Mouse (Mus musculus) c-Kit-positive CD71-positive TER-119-positive erythroid progenitor cells, embryonic 14.5 days (primary cell): ENCODE measurements around the gene Edn3.

Source experiments
- DNase-seq: peaks from one replicate; pipeline ENCODE4 v3.0.0-alpha.2; 2013; ENCODE audit warnings: low spot score

Gene Edn3

GRCm38 (mm10) chr2:174796998-174797397 is 36.6 kb downstream of the Edn3 start:
- DNase-seq: no peak

- DNase-seq: no peak
These were observed 37.2 kb downstream of the Edn3 start for GRCm38 (mm10) chr2:174797495-174798068.

DNA sequence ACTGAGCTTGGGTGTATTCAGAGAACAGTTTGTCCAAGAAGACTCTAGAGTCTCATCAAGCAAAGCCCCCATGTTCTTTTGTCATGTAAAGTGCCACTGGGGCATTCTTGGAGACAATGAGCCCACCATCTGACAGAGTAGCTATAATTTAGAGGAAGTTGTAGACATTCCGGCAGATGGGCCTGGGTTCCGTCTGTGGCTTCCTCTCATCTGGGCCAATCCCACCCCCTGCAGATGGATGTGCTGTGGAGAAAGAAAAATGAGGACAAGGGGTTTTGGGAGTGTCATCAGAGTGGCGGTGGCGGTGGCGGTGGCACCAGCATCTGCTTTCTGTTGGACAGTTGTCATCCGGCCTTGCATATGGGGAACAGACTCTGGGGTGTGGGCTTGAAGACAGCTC is 42.0 kb downstream of the Edn3 start:
- no peak for DNase-seq

DNA sequence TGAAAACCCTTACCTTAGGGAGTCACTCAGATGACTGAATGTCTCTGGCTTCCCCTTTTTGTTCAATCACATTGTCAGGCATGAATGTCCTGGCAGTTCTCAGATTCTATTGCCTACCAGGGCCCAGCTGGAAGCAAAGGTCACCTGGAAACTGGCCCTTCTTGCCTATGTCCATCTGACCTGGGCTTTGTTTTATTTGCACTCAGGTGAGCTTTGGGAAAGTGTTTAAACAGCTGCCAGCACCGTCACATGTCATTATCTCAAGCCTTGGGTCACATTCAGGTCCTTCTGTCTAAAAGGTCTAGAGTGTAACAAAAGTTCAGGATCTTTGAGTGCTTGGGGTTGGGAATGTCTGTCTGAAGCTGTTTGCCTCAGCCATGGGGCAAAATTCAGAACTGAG is 43.2 kb downstream of the Edn3 start:
- DNase-seq: no peak

- DNase-seq: no peak
These were observed 47.5 kb downstream of the Edn3 start for GRCm38 (mm10) chr2:174807900-174808299.

GRCm38 (mm10) chr2:174809296-174809695 is 48.9 kb downstream of the Edn3 start:
- no peak for DNase-seq

DNA sequence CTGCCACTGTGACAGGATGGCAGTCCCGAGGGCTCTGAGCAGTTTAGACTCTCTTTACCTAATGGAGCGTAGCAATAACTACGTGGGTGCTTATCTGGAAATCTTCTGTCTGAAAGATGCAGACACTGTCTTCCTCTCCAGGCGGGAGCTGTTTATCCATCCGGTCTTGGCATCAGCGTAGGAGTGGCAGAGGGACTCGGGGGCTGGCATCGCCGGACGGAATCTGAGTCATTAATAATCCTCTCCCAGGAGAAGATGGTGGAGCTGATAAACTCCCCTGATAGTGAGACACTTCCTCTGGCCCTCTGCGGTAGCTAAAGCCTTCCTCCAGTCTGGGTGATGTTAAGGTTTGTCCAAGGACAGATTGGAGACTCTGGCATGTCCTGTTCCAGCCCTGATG is 52.9 kb downstream of the Edn3 start:
- no peak for DNase-seq

- no peak for DNase-seq
These were observed 55.7 kb downstream of the Edn3 start for GRCm38 (mm10) chr2:174816163-174816562.

DNA sequence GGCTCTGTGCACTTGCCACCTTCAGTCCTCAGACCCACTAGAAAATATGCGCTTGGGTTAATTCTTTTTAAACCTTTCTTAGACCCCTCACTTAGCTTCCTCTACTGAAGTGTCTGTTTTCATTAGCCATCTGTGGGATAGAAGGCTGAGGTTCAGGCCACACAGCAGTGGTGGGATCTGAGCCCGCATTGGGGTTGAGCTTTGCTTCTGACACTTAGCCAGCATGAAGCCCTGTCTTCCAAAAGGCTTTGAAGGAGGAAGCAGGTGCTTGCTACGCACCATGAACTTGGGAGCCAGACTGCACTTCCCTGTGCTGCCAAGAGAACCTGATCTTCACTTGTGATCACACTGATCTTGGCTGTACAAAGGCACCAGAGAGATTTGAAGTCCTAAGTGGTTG is 59.9 kb downstream of the Edn3 start:
- DNase-seq: no peak

GRCm38 (mm10) chr2:174827829-174828228 is 67.4 kb downstream of the Edn3 start:
- DNase-seq: no peak

GRCm38 (mm10) chr2:174833608-174834007 is 73.2 kb downstream of the Edn3 start:
- no peak for DNase-seq
